Mouse (Mus musculus) hindbrain, embryonic 10.5 days (tissue): ENCODE measurements at regions not wholly inside any gene's neighbourhood (a gene's known extent, or its start where the extent isn't known, plus 50 kb on each side); places are given as distances from the start of the nearest gene placed in this dataset.
A peak's percentile ranks its signal among the peaks of the same experiment; 100 is the strongest.

Experiments used
- DNase-seq: peaks from one replicate; pipeline ENCODE4 v3.0.0-alpha.2; 2017; ENCODE audit warnings: low spot score
- H3K27ac ChIP-seq: fragments of 300-500 bp; sonication (generic); 2 replicates; pipeline ENCODE4 v1.5.1; 2016; ENCODE audit warnings: mild to moderate bottlenecking, moderate library complexity
- H3K27me3 ChIP-seq: fragments of 300-500 bp; sonication (generic); 2 replicates; pipeline ENCODE4 v1.6.1; 2016; ENCODE audit warnings: mild to moderate bottlenecking; ENCODE audit not compliant: poor library complexity, insufficient read depth, severe bottlenecking
- H3K36me3 ChIP-seq: fragments of 300-500 bp; sonication (generic); 2 replicates; pipeline ENCODE4 v1.6.1; 2016; ENCODE audit warnings: mild to moderate bottlenecking, moderate library complexity
- H3K4me1 ChIP-seq: fragments of 300-500 bp; sonication (generic); replicated peaks from 2 replicates; pipeline ENCODE4 v1.6.1; 2016; ENCODE audit warnings: mild to moderate bottlenecking
- H3K4me3 ChIP-seq: fragments of 300-500 bp; sonication (generic); 2 replicates; pipeline ENCODE4 v1.5.1; 2016; ENCODE audit warnings: mild to moderate bottlenecking, moderate library complexity
- H3K9me3 ChIP-seq: fragments of 300-500 bp; sonication (generic); 2 replicates; pipeline ENCODE4 v1.6.1; 2016; ENCODE audit warnings: mild to moderate bottlenecking, moderate library complexity
- WGBS: fragments of 180-500 bp; shearing (Covaris S2); methylation state at CpG from one replicate; pipeline ENCODE4 v1.1.7; 2016; 5-methylcytosine and 5-hydroxymethylcytosine counted together

DNA sequence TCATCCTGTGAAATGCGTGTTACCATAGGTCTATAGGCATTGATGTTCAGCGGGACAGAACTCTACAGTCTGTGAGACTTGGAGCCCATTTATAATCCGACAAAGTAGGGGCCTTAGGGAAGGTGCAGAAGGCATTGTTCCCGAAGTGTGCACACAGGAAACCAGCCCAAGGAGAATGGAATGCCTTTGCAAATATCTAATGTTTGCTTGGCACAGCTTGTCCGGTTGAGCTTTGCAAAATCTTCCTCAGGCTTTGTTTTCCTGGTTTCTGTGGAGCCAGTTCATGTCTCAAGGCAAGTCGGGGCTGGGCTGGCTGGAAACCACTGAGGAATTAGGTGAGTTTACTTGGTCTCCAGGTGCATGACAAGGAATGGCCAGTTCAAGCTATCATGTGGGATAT is 132.1 kb downstream of the Csl start:
- Histone ChIP-seq H3K4me3 (no peak overlapping the region), H3K9me3 (no peaks in the 10 kb centered on the region), H3K27ac (no peak overlapping the region), H3K4me1 (no peaks in the 10 kb centered on the region), H3K27me3 (no peaks in the 10 kb centered on the region), H3K36me3 (no peaks in the 10 kb centered on the region)
- WGBS = 82% methylated on average over 6 of the region's 6 CpGs
- no peak for DNase-seq

- Histone ChIP-seq H3K27ac (no peak overlapping the region), H3K4me1 (no peaks in the 10 kb centered on the region), H3K36me3 (no peaks in the 10 kb centered on the region), H3K4me3 (no peak overlapping the region), H3K27me3 (no peaks in the 10 kb centered on the region), H3K9me3 (no peaks in the 10 kb centered on the region)
- DNase-seq = no peak
- 82% methylated on average over 6 of the region's 6 CpGs for WGBS
Measured at GRCm38 (mm10) chr10:99632250-99632985, 127.0 kb downstream of the Csl start.

DNA sequence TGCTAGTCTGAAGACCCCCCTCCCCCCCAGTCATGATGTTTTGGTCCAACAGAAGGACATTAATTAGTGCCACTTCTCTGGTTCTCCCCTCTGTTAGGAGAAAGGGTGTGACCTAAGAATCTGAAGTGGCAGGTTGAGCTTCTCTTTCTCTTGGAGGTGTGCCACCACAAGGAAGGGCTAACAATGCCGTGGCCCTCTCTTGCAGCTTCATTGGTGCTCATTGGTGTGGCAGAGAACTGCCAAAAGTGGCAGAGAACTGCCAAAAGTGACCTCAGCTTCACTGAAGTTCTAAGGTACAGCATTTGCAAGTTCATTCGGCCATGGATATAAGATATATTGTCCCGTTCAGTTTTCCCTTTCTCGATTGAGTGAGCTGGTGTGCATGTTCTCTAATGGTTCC is 123.7 kb downstream of the Csl start:
- no peaks in the 10 kb centered on the region for H3K4me1 ChIP-seq
- DNase-seq = no peak
- no peaks in the 10 kb centered on the region for H3K9me3 ChIP-seq
- no peaks in the 10 kb centered on the region for H3K36me3 ChIP-seq
- H3K4me3 ChIP-seq = no peak overlapping the region
- 0 out of 2 replicates have a peak, but pooled peaks cover 6% of the 10 kb centered on the region for H3K27me3 ChIP-seq
- H3K27ac ChIP-seq = no peak overlapping the region
- 93% methylated on average over 4 of the region's 4 CpGs for WGBS

DNA sequence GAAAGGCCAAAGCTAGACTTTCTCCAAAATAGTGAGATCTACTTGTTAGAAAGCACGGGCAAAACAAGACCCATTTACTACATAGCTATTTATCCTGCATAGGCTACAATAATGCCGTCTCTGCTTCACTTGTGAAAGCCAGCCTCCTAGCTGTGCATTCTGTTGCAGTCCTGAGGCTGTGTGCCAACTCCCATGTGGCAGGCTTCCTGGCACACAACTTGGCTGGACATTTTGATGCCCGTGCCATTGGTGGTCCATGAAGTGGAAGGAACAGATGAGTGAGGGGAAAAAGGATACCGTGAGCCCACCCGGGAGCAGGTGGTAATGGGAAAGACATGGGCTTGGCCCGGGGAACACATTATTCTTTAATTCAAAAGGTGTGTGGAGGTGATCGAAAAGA is 120.4 kb downstream of the Csl start:
- no peak overlapping the region for H3K27ac ChIP-seq
- no peak overlapping the region for H3K4me3 ChIP-seq
- no peaks in the 10 kb centered on the region for H3K4me1 ChIP-seq
- 0 out of 2 replicates have a peak, but pooled peaks cover 6% of the 10 kb centered on the region for H3K27me3 ChIP-seq
- WGBS = 84% methylated on average over 7 of the region's 7 CpGs
- no peaks in the 10 kb centered on the region for H3K36me3 ChIP-seq
- no peak for DNase-seq
- no peaks in the 10 kb centered on the region for H3K9me3 ChIP-seq

DNA sequence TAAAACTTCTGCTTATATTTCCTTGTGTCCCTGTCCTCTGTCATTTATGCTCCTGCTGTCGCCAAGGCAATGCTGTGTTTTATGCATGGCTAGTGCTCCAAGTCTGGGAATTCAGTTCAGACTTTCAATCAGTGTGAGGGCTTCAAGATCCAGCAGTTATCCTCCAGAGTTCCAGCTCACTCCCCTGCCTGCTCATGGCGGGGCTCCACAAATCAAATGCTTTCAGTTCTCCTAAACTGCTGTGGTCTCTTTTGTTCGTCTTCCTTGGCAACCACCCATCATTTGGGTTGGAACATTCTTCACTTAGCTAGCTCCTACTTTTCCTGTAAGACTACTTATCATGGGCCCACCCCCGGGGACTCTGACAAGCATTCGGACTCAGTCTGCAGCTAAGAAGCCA is 120.0 kb downstream of the Csl start:
- Histone ChIP-seq H3K27me3 (0 out of 2 replicates have a peak, but pooled peaks cover 6% of the 10 kb centered on the region), H3K4me3 (no peak overlapping the region), H3K9me3 (no peaks in the 10 kb centered on the region), H3K27ac (no peak overlapping the region), H3K36me3 (no peaks in the 10 kb centered on the region), H3K4me1 (no peaks in the 10 kb centered on the region)
- no peak for DNase-seq
- 64% methylated on average over 5 of the region's 5 CpGs for WGBS

GRCm38 (mm10) chr10:99641784-99642183 is 117.7 kb downstream of the Csl start:
- 15% methylated on average over 11 of the region's 11 CpGs for WGBS
- Histone ChIP-seq H3K4me3 (no peak overlapping the region), H3K27ac (no peak overlapping the region), H3K36me3 (no peaks in the 10 kb centered on the region), H3K9me3 (no peaks in the 10 kb centered on the region), H3K4me1 (no peaks in the 10 kb centered on the region), H3K27me3 (0 out of 2 replicates have a peak, but pooled peaks cover 6% of the 10 kb centered on the region)
- DNase-seq = peak; percentile 57

GRCm38 (mm10) chr10:99642201-99642827 is 117.1 kb downstream of the Csl start:
- Histone ChIP-seq H3K4me1 (no peaks in the 10 kb centered on the region), H3K27ac (no peak overlapping the region)
- WGBS = 73% methylated on average over 4 of the region's 4 CpGs

GRCm38 (mm10) chr10:99644981-99645380 is 114.5 kb downstream of the Csl start:
- no peaks in the 10 kb centered on the region for H3K4me1 ChIP-seq
- no peak for DNase-seq
- 58% methylated on average over 2 of the region's 2 CpGs for WGBS
- H3K4me3 ChIP-seq = no peak overlapping the region
- no peaks in the 10 kb centered on the region for H3K9me3 ChIP-seq
- H3K36me3 ChIP-seq = no peaks in the 10 kb centered on the region
- no peak overlapping the region for H3K27ac ChIP-seq
- 0 out of 2 replicates have a peak, but pooled peaks cover 6% of the 10 kb centered on the region for H3K27me3 ChIP-seq

More at GRCm38 (mm10) chr10:99642201-99642827, 117.1 kb downstream of the Csl start:
- DNase-seq = no peak
- Histone ChIP-seq H3K27me3 (0 out of 2 replicates have a peak, but pooled peaks cover 6% of the 10 kb centered on the region), H3K36me3 (no peaks in the 10 kb centered on the region), H3K9me3 (no peaks in the 10 kb centered on the region), H3K4me3 (no peak overlapping the region)

DNA sequence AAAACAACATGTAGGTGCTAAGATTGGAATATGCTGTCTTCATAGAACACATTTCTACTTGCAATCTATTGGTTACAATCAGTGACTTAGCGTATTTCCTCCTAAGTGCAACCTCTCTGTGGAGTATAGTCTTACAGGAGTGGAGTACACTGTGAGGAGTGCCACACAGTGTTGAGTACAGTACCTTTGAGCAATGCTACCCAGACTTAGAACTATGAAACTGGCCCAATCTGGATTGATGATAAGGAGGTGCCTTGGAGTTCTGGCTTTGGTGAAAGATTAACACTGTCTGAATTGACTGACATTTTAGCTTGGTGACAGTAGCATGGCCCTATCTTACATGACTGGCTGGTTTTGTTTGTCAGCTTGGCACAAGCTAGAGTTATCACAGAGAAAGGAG is 107.4 kb downstream of the Csl start:
- Histone ChIP-seq H3K27me3 (no peaks in the 10 kb centered on the region), H3K4me1 (no peaks in the 10 kb centered on the region), H3K9me3 (no peaks in the 10 kb centered on the region), H3K27ac (no peak overlapping the region), H3K4me3 (no peak overlapping the region), H3K36me3 (no peaks in the 10 kb centered on the region)
- 87% methylated on average over 1 of the region's 1 CpGs for WGBS
- DNase-seq = no peak

DNA sequence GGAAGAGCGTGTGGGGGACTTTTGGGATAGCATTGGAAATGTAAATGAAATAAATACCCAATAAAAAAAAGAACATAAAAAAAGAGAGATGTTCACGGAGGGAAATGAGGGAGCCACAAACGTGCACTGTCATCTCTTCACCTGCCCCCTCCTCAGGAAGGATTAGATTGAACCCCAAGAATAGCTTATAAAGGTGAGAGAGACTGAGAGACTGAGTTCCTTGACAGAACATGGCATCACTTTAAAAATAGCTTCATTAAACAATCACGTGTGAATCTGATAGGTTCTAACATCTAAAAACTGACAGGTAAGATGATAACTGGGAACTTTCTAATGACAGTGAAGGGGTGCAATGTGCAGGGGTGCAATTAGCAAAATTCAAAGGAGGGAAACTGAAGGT is 105.2 kb downstream of the Csl start:
- H3K4me3 ChIP-seq = no peak overlapping the region
- no peaks in the 10 kb centered on the region for H3K27me3 ChIP-seq
- H3K36me3 ChIP-seq = no peaks in the 10 kb centered on the region
- DNase-seq = no peak
- H3K27ac ChIP-seq = no peak overlapping the region
- H3K4me1 ChIP-seq = no peaks in the 10 kb centered on the region
- H3K9me3 ChIP-seq = no peaks in the 10 kb centered on the region
- 81% methylated on average over 4 of the region's 4 CpGs for WGBS

DNA sequence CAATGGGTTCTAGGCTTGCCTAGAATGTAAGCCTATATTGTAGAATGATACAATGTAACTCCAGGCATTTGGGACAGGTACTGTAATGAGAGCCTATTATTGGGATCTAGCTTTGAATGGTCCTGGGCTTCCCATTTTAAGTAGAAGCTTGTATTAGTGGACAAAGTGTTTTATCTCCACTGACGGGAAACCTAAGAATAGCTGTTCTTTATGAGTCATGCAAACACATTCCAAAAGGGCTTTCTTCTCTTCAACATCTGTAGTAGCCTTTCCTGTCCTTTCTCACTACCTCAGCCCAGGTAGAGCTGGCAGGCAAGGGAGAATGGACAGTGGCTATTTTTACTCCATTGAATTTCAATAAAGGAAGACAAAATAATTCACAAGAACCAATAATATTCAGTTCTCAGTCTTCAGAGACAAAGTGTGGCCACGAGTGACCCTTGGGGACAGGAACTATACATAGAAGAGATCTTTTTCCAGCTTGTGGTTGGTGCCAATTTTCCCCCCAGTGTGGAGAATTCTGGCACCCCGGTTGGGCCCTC is 82.8 kb downstream of the Csl start:
- Histone ChIP-seq H3K36me3 (no peaks in the 10 kb centered on the region), H3K27me3 (no peaks in the 10 kb centered on the region), H3K4me3 (no peak overlapping the region), H3K27ac (no peak overlapping the region), H3K4me1 (peaks cover 2% of the 10 kb centered on the region), H3K9me3 (no peaks in the 10 kb centered on the region)
- WGBS = 82% methylated on average over 3 of the region's 3 CpGs
- DNase-seq = no peak

DNA sequence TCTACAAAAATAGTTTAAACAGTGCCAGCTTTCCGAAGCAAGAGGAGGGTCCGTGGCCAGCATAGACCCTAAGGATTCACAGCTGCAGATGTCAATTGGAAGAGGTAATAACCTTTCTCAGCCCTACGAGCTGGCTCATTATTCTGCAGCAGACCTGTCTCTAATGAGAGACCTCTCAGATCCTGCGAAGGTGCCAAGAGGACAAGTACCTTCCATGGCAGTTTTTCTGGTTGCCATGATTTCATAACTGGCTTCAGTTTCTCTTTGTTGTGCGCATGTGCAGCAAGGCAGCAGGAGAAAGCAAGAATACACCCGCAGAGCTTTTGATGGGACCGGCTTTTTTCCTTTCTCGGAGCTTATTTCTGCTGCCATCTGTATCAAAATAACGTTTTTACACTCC is 81.4 kb downstream of the Csl start:
- 87% methylated on average over 9 of the region's 9 CpGs for WGBS
- Histone ChIP-seq H3K9me3 (no peaks in the 10 kb centered on the region), H3K27ac (no peak overlapping the region), H3K4me3 (no peak overlapping the region), H3K27me3 (no peaks in the 10 kb centered on the region), H3K4me1 (peaks cover 12% of the 10 kb centered on the region), H3K36me3 (no peaks in the 10 kb centered on the region)
- no peak for DNase-seq

DNA sequence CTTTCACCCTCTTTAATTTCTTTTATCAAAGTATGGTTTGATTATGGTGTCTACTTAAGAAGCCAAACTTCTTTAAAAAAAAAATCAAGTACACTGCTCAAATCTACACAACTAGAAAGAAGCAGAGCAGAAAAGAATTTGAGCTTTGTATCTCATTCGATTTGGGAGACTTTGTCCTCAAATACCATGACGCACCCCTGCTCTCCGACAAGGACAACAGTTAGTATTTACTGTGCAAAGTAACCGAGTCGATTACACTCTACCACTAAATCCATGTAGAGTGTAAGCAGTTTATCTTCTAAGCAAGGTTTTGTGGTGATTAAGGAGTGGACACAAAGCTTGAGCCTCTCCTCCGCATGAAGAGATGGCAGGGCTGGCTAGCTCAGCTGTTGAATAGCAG is 79.6 kb downstream of the Csl start:
- no peak for DNase-seq
- Histone ChIP-seq H3K4me3 (no peak overlapping the region), H3K9me3 (no peaks in the 10 kb centered on the region), H3K27me3 (no peaks in the 10 kb centered on the region), H3K36me3 (no peaks in the 10 kb centered on the region), H3K27ac (no peak overlapping the region), H3K4me1 (peaks cover 18% of the 10 kb centered on the region)
- 89% methylated on average over 6 of the region's 6 CpGs for WGBS
